Comparison of ENCODE assay signal across 11 mouse cellular contexts in the genomic region with DNA sequence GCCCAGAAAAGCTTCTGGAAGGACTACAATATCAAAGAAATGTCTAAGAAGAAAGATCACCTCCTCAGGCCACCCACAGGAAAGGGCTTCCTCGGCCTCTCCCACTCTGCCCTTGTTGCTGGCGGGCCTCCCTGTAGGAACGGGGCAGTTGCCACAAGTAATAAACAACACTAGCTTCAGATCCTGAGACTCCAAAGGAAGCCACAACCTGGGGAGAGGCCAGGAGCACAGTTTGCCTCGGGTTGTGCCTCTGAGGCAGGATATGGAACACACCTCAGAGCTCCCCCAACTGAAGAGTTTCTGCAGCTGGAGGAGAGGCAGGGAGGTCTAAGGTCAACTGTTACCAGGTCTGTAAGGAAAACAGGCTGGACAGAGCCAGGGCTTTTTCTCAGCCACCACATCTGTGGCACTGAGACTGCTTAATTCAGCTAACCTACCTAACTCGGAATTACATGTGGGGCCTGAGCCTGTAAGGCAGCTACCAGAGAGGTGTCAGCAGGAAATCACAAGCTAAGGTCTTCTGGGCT.
DNase-seq lines count a peak whose midpoint lies in the region; ATAC-seq and TF ChIP-seq lines count a peak whose summit lies in the region.
"Had no signal": no experiment of that assay in that cellular context is flagged by ENCODE, and none has a peak within 500 bp of the region (broad histone marks: within the 10 kb centered on the region; RNA-seq: fewer than 3 reads in every experiment).

No protein-coding gene starts in this region.

- whole genome bisulfite sequencing in lung, adult 2 months: 50% methylated on average over 5 of the region's 5 CpGs
- WGBS in limb, embryonic 11.5 days: 14% methylated on average over 5 of the region's 5 CpGs
- 77% methylated on average over 5 of the region's 5 CpGs for WGBS in midbrain, embryonic 11.5 days

- DNase-seq in gastrocnemius, adult 2 months: peak; percentile 72
- DNase-seq in gastrocnemius, postnatal 4 days (ENCODE audit: low spot score in 2 of 2): no peak
- DNase-seq in lung, adult 2 months: peak; percentile 14
- DNase-seq in lung, postnatal 4 days: no peak
- DNase-seq in induced T-regulatory cell, adult 2 months (ENCODE audit: low read depth): peak; percentile 18
- DNase-seq in limb, embryonic 11.5 days (ENCODE audit: low spot score): peak; percentile 46
- DNase-seq in layer of hippocampus, adult 18-20 months (ENCODE audit: low spot score in 2 of 2): no peak
- DNase-seq in midbrain, embryonic 11.5 days (ENCODE audit: low spot score, missing footprints): no peak
- DNase-seq: adrenal gland, postnatal 10 days; thymus, postnatal 25 days had no signal

- TF ChIP-seq POLR2A in lung, adult 2 months (IDR thresholded peaks at IDR 0.05; ENCODE audit: borderline replicate concordance, extremely low read depth, low read depth, low read length): no peak

- no peak overlapping the region for H3K4me2 ChIP-seq in limb, embryonic 11.5 days (ENCODE audit: low read depth, severe bottlenecking)
- no peak overlapping the region for H3K4me2 ChIP-seq in midbrain, embryonic 11.5 days

- H3K9ac ChIP-seq in limb, embryonic 11.5 days (ENCODE audit: low read length): no peak overlapping the region
- H3K9ac ChIP-seq in midbrain, embryonic 11.5 days (ENCODE audit: low read length): no peak overlapping the region

- H3K9me3 ChIP-seq in limb, embryonic 11.5 days (ENCODE audit: control insufficient read depth, low read length): no peaks in the 10 kb centered on the region
- no peaks in the 10 kb centered on the region for H3K9me3 ChIP-seq in midbrain, embryonic 11.5 days (ENCODE audit: control insufficient read depth, low read length)

- ATAC-seq in limb, embryonic 11.5 days (ENCODE audit: insufficient number of reproducible peaks, low FRiP score, low TSS enrichment, low read depth): no peak
- no peak for ATAC-seq in midbrain, embryonic 11.5 days (ENCODE audit: low FRiP score)

- H3K27ac ChIP-seq in gastrocnemius, adult 2 months: peak overlapping the region; percentile 86
- peak overlapping the region; percentile 23; the same call in 1 of the 2 replicates for H3K27ac ChIP-seq in limb, embryonic 11.5 days (replicated peaks; ENCODE audit: low read depth, low read length)
- no peak overlapping the region for H3K27ac ChIP-seq in midbrain, embryonic 11.5 days (ENCODE audit: low read depth, low read length)

- intact Hi-C loops in gastrocnemius, adult 2 months (cut with DNase I): loop anchor here (2.0 kb wide), 1 partner anchor 122 kb away; no protein-coding TSS in a partner anchor

- no peaks in the 10 kb centered on the region for H3K27me3 ChIP-seq in limb, embryonic 11.5 days (ENCODE audit: control insufficient read depth, insufficient read depth, low read length)
- H3K27me3 ChIP-seq in midbrain, embryonic 11.5 days (ENCODE audit: control insufficient read depth, insufficient read depth, low read length): no peaks in the 10 kb centered on the region

- peaks cover 7% of the 10 kb centered on the region for H3K4me1 ChIP-seq in lung, adult 2 months (ENCODE audit: control insufficient read depth, insufficient read depth, low read length)
- H3K4me1 ChIP-seq in limb, embryonic 11.5 days (ENCODE audit: control insufficient read depth, insufficient read depth, low read length): no peaks in the 10 kb centered on the region
- no peaks in the 10 kb centered on the region for H3K4me1 ChIP-seq in midbrain, embryonic 11.5 days (ENCODE audit: control insufficient read depth, insufficient read depth, low read length)

- no peak overlapping the region for H3K4me3 ChIP-seq in gastrocnemius, adult 2 months
- H3K4me3 ChIP-seq in lung, adult 2 months (replicated peaks; ENCODE audit: extremely low read depth, low read depth, low read length): no peak overlapping the region
- H3K4me3 ChIP-seq in limb, embryonic 11.5 days (ENCODE audit: low read depth, low read length): no peak overlapping the region
- no peak overlapping the region for H3K4me3 ChIP-seq in midbrain, embryonic 11.5 days (ENCODE audit: low read depth, low read length)
- H3K4me3 ChIP-seq: erythroblast, embryonic 14.5 days had no signal

- H3K36me3 ChIP-seq in limb, embryonic 11.5 days (ENCODE audit: control insufficient read depth, insufficient read depth, low read length): no peaks in the 10 kb centered on the region
- H3K36me3 ChIP-seq in midbrain, embryonic 11.5 days (ENCODE audit: control insufficient read depth, insufficient read depth, low read length): no peaks in the 10 kb centered on the region

- TF ChIP-seq CTCF in gastrocnemius, adult 2 months (IDR thresholded peaks at IDR 0.05): no peak
- TF ChIP-seq CTCF in lung, adult 2 months (IDR thresholded peaks at IDR 0.05; ENCODE audit: insufficient read depth, low read length): no peak

Comparison
In these comparisons a context has a peak if more than half of its experiments do, and no peak if none do; other contexts are left out.
1. DNase-seq: peak in gastrocnemius, adult 2 months (single experiment), lung, adult 2 months (single experiment), induced T-regulatory cell, adult 2 months (single experiment) and limb, embryonic 11.5 days (single experiment); none in gastrocnemius, postnatal 4 days (0 of 2), lung, postnatal 4 days (0 of 2), layer of hippocampus, adult 18-20 months (0 of 2) and midbrain, embryonic 11.5 days (single experiment).